Mouse (Mus musculus) liver, adult 2 months (tissue): ENCODE measurements at regions not wholly inside any gene's neighbourhood (a gene's known extent, or its start where the extent isn't known, plus 50 kb on each side); places are given as distances from the start of the nearest gene placed in this dataset.
A peak's percentile ranks its signal among the peaks of the same experiment; 100 is the strongest.

Experiments
- DNase-seq: peaks from one replicate; pipeline ENCODE4 v3.0.0-alpha.2; 2011; ENCODE audit warnings: low read depth, low spot score; ENCODE audit errors: extremely low read depth
- H3K27ac ChIP-seq: fragments of 200-500 bp; replicated peaks from 2 replicates; pipeline ENCODE4 v1.5.1; 2012; ENCODE audit warnings: low read depth, mild to moderate bottlenecking, control low read depth, inconsistent platforms, low read length; ENCODE audit not compliant: insufficient read depth
- H3K27me3 ChIP-seq: fragments of 200-500 bp; 2 replicates; pipeline ENCODE4 v1.6.1; 2012; ENCODE audit warnings: mild to moderate bottlenecking, moderate library complexity, low read length, inconsistent platforms; ENCODE audit not compliant: control insufficient read depth, insufficient read depth
- H3K36me3 ChIP-seq: fragments of 200-500 bp; 2 replicates; pipeline ENCODE4 v1.6.1; 2012; ENCODE audit warnings: low read length, inconsistent platforms; ENCODE audit not compliant: control insufficient read depth, insufficient read depth
- H3K4me1 ChIP-seq: fragments of 200-500 bp; 2 replicates; pipeline ENCODE4 v1.6.1; 2011; ENCODE audit warnings: low read length; ENCODE audit not compliant: control insufficient read depth, insufficient read depth
- H3K4me3 ChIP-seq: fragments of 200-500 bp; 2 replicates; pipeline ENCODE4 v1.5.1; 2011; ENCODE audit warnings: low read depth, mild to moderate bottlenecking, control low read depth, low read length, moderate library complexity; ENCODE audit not compliant: insufficient read depth
- H3K79me2 ChIP-seq: fragments of 200-500 bp; 2 replicates; pipeline ENCODE4 v1.6.1; 2012; ENCODE audit warnings: inconsistent platforms, mild to moderate bottlenecking, low read length, moderate library complexity; ENCODE audit not compliant: control insufficient read depth, insufficient read depth
- H3K9ac ChIP-seq: fragments of 200-500 bp; 2 replicates; pipeline ENCODE4 v1.6.1; 2012; ENCODE audit warnings: low read depth, mild to moderate bottlenecking, control low read depth, inconsistent platforms, low read length
- CTCF ChIP-seq: fragments of 200-500 bp; IDR thresholded peaks from 2 replicates; pipeline ENCODE4 v1.5.1; 2011; ENCODE audit warnings: low read depth, low read length, control low read depth
- POLR2A ChIP-seq: fragments of 200-500 bp; IDR thresholded peaks from 2 replicates; pipeline ENCODE4 v1.6.1; 2011; ENCODE audit warnings: low read length, control low read depth; ENCODE audit not compliant: insufficient read depth; ENCODE audit errors: extremely low read depth
- WGBS: fragments of 180-500 bp; shearing (Covaris S2); methylation state at CpG from one replicate; pipeline ENCODE4 v1.1.7; 2018; 5-methylcytosine and 5-hydroxymethylcytosine counted together

GRCm38 (mm10) chr8:113532881-113533280 lies 102.5 kb upstream of the Mon1b start:
- WGBS = 49% methylated on average over 4 of the region's 4 CpGs
- H3K4me1 ChIP-seq = no peaks in the 10 kb centered on the region
- TF ChIP-seq POLR2A (no peak), CTCF (no peak)

GRCm38 (mm10) chr8:113541437-113541836 lies 94.0 kb upstream of the Mon1b start:
- Histone ChIP-seq H3K9ac (no peak overlapping the region), H3K27ac (no peak overlapping the region)

More at GRCm38 (mm10) chr8:113532881-113533280, 102.5 kb upstream of the Mon1b start:
- no peak overlapping the region for H3K4me3 ChIP-seq
- H3K79me2 ChIP-seq = no peaks in the 10 kb centered on the region
- no peaks in the 10 kb centered on the region for H3K36me3 ChIP-seq
- H3K27me3 ChIP-seq = no peaks in the 10 kb centered on the region
- no peak for DNase-seq
- no peak overlapping the region for H3K27ac ChIP-seq
- no peak overlapping the region for H3K9ac ChIP-seq

DNA sequence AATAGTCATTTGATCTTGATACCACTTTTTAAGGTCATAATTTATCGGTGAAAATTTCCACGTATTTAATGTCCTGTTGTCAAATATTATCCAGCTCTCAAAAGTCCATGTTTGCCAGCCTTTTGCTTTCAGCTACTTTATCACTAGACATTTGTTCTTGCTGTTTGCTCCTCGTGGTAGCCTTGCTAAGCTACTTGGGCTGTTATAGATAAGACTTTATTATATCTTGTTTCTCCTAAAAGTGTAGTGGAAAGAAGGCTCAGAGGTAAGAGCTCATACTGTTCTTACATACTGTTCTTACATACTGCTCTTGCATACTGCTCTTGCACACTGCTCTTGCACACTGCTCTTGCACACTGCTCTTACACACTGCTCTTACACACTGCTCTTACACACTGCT lies 93.3 kb upstream of the Mon1b start:
- Histone ChIP-seq H3K4me1 (no peaks in the 10 kb centered on the region), H3K4me3 (no peak overlapping the region), H3K79me2 (no peaks in the 10 kb centered on the region), H3K36me3 (no peaks in the 10 kb centered on the region), H3K9ac (no peak overlapping the region), H3K27me3 (no peaks in the 10 kb centered on the region), H3K27ac (no peak overlapping the region)
- DNase-seq = no peak
- WGBS = 56% methylated on average over 3 of the region's 3 CpGs
- no peak for TF ChIP-seq CTCF

More at GRCm38 (mm10) chr8:113541437-113541836, 94.0 kb upstream of the Mon1b start:
- WGBS = 85% methylated on average over 6 of the region's 6 CpGs
- H3K36me3 ChIP-seq = no peaks in the 10 kb centered on the region
- no peak for DNase-seq
- TF ChIP-seq CTCF (no peak), POLR2A (no peak)
- no peaks in the 10 kb centered on the region for H3K79me2 ChIP-seq
- H3K4me3 ChIP-seq = no peak overlapping the region
- no peaks in the 10 kb centered on the region for H3K4me1 ChIP-seq
- H3K27me3 ChIP-seq = no peaks in the 10 kb centered on the region

GRCm38 (mm10) chr8:113542713-113543112 lies 92.7 kb upstream of the Mon1b start:
- Histone ChIP-seq H3K4me1 (no peaks in the 10 kb centered on the region), H3K9ac (no peak overlapping the region), H3K4me3 (no peak overlapping the region), H3K27ac (no peak overlapping the region), H3K36me3 (no peaks in the 10 kb centered on the region), H3K79me2 (no peaks in the 10 kb centered on the region), H3K27me3 (no peaks in the 10 kb centered on the region)
- no peak for TF ChIP-seq POLR2A
- TF ChIP-seq CTCF = no peak
- DNase-seq = no peak
- 58% methylated on average over 2 of the region's 2 CpGs for WGBS

DNA sequence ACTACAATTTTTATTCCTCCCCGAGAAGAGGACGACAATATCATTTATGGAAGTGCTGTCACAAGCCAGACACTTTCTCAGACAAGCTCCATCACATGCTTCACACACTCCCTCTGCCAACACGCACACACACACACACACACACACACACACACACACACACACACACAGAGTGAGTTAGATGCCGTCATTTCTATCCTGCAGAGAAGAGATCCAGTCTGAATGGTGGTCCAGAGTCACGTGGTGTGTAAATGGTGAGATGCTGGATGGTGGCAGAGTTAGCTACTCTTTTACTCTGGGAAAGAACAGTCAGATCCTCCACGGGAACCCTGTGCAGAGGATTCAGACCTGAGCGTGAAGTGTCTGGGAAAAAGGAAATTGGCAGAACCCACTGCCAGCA lies 86.2 kb upstream of the Mon1b start:
- 78% methylated on average over 7 of the region's 7 CpGs for WGBS
- H3K9ac ChIP-seq = no peak overlapping the region
- H3K4me1 ChIP-seq = no peaks in the 10 kb centered on the region
- no peak overlapping the region for H3K4me3 ChIP-seq
- no peaks in the 10 kb centered on the region for H3K27me3 ChIP-seq
- DNase-seq = no peak
- H3K36me3 ChIP-seq = no peaks in the 10 kb centered on the region
- no peaks in the 10 kb centered on the region for H3K79me2 ChIP-seq
- no peak overlapping the region for H3K27ac ChIP-seq
- TF ChIP-seq POLR2A (no peak), CTCF (no peak)

GRCm38 (mm10) chr8:113551454-113552273 lies 83.7 kb upstream of the Mon1b start:
- WGBS = 36% methylated on average over 12 of the region's 12 CpGs
- DNase-seq = peak; percentile 9
- H3K36me3 ChIP-seq = no peaks in the 10 kb centered on the region
- H3K79me2 ChIP-seq = no peaks in the 10 kb centered on the region
- no peak overlapping the region for H3K4me3 ChIP-seq
- no peaks in the 10 kb centered on the region for H3K4me1 ChIP-seq
- TF ChIP-seq POLR2A = no peak
- H3K27ac ChIP-seq = no peak overlapping the region
- no peak overlapping the region for H3K9ac ChIP-seq
- H3K27me3 ChIP-seq = no peaks in the 10 kb centered on the region
